Mouse (Mus musculus) stomach, embryonic 14.5 days (tissue): ENCODE results near the gene Lrrc41. TPM values are rescaled to one million over a fixed set of nuclear protein-coding genes. Genes with fewer than 3 reads are reported as not detected.

Experiments
- polyA plus RNA-seq: library from polyadenylated mRNA; unstranded; fragments of >200 nt; fragmentation: Nextera tagmentation; extraction: Ambion mirVana; gene quantifications from 2 replicates; pipeline ENCODE4 v1.2.1, GENCODE M21; 2014

The Lrrc41 gene
- polyA plus RNA-seq, 1 experiment from 2014 or later, result 70.9 TPM

Other genes with a start within 250 kb of the Lrrc41 start
- 12.1 and 12.8 TPM in 2 replicates for gene Mob3c, start 247.2 kb upstream of the Lrrc41 start, polyA plus RNA-seq
- gene Mknk1, start 236.1 kb upstream of the Lrrc41 start, polyA plus RNA-seq, result 23.1 and 30.7 TPM in 2 replicates
- gene Kncn, start 190.9 kb upstream of the Lrrc41 start, polyA plus RNA-seq, result not detected in 2 replicates
- not detected in 2 replicates for gene 6430628N08Rik, start 184.6 kb upstream of the Lrrc41 start, polyA plus RNA-seq
- not detected in 2 replicates for gene Dmbx1, start 135.3 kb upstream of the Lrrc41 start, polyA plus RNA-seq
- 8.3 and 8.5 TPM in 2 replicates for gene Faah, start 57.3 kb upstream of the Lrrc41 start, polyA plus RNA-seq
- gene Nsun4, start 21.4 kb upstream of the Lrrc41 start, polyA plus RNA-seq, result 22.3 and 23.4 TPM in 2 replicates
- 520 and 565 TPM in 2 replicates for gene Uqcrh, start 198 bp upstream of the Lrrc41 start, polyA plus RNA-seq
- gene Rad54l, start 48.4 kb downstream of the Lrrc41 start, polyA plus RNA-seq, result 30.9 and 31.0 TPM in 2 replicates
- 56.5 and 61.7 TPM in 2 replicates for gene Pomgnt1, start 48.6 kb downstream of the Lrrc41 start, polyA plus RNA-seq
- 3.0 and 3.5 TPM in 2 replicates for gene Lurap1, start 76.1 kb downstream of the Lrrc41 start, polyA plus RNA-seq
- 50.2 and 51.7 TPM in 2 replicates for gene Tspan1, start 92.3 kb downstream of the Lrrc41 start, polyA plus RNA-seq
- not detected in 2 replicates for gene 1700042G07Rik, start 98.1 kb downstream of the Lrrc41 start, polyA plus RNA-seq
- gene Gm49337, start 98.1 kb downstream of the Lrrc41 start, polyA plus RNA-seq, result not detected in 2 replicates
- gene Pik3r3, start 146.3 kb downstream of the Lrrc41 start, polyA plus RNA-seq, result 21.6 and 24.6 TPM in 2 replicates